Mouse (Mus musculus) thymus, adult 18-20 months (tissue): Measurements from ENCODE around the gene Ern1.
"Not testable (repeated sequence)": the region's sequence is repeated elsewhere in the genome, so short reads cannot be mapped to it uniquely, and the experiment has no call there.

Experiments
- DNase-seq, 2 experiments: peaks; one replicate each; pipeline ENCODE4 v3.0.0; 2022; ENCODE audit warnings: mixed read lengths in 2 of 2

The Ern1 gene

DNA sequence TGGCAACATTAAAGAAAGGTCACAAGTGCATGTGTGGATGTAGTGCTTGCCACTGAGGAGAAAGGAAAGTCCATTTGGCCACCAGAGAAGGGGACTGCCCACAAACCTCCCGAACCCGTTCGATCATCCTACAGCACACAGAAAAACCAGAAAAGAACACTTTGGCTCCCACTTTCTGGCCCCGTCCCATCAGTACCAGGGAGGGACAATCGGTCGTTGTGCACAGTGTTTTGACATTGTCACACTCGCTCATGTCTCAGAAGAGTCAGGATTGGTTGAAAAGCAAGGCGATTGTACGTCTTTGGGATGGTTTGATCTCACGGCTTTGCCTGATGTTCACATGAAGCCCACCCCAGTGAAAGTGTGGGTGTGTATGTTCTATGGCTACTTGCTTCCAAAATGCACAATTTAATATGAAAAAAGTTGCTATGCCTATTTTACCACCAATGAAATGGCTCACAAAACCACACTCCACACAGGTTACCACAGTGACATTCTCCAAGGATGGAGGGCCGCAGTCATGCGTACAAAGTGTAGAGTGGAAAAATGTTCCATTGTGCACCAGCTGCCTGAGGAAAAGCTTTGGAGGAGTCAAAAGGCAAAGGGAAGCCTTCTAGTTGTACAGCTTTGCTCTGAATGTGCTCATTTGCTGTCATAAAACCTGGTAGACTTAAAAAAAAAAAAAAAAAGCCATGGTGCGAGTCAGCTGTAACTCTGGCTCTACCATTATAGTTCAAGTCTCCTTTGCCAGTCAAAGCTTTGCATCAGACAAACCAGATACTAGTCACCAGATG, 15.2 kb upstream of the Ern1 start:
- no peak for DNase-seq

GRCm38 (mm10) chr11:106502159-106502505, 14.5 kb upstream of the Ern1 start:
- DNase-seq, result no peak

DNA sequence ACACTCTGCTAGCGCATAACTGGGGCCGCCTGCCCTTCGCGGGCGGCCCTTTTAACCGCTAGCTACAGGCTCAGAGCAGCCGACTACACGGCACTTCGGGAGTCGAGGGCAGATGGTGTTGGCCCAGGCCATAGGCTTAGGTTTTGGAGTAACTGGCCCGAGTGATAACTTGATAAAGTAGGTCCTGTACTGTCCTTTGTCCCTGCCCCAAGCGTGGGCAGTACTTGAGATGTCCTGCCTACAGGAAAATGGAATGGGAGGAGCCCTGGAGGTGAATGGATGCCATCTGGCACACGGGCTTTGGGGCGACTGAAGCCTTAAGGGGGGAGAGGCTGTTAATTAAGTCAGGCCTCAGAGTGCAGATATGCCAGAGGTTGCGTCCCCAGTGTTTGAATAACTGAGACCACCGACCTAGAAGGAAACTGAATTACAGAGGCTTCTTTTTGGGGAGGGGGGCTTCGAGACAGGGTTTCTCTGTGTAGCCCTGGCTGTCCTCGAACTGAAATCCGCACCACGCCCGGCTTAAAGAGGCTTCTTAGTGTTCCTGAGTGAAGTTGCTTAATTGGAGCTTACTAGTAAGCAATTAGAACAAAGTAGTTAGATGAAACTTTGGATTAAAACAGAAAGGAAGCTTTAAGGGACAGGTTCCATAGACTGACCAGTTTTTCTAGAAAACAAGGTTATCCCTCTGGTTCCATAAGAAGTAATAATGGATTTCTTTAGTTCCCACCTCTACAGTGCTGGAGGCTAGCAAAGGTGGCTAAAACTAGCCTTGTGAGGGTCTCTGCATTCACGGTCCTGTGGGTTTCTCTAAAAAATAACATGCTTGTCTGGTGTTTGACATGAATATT, 13.9 kb upstream of the Ern1 start:
- peak; percentile 21 to 24 for DNase-seq

- peak; percentile 85 to 94 for DNase-seq
These were observed 13.0 kb upstream of the Ern1 start for GRCm38 (mm10) chr11:106500393-106501307.

GRCm38 (mm10) chr11:106498739-106499379, 11.2 kb upstream of the Ern1 start:
- DNase-seq, result no peak

- no peak for DNase-seq
These were observed 10.3 kb upstream of the Ern1 start for GRCm38 (mm10) chr11:106497926-106498325.

DNA sequence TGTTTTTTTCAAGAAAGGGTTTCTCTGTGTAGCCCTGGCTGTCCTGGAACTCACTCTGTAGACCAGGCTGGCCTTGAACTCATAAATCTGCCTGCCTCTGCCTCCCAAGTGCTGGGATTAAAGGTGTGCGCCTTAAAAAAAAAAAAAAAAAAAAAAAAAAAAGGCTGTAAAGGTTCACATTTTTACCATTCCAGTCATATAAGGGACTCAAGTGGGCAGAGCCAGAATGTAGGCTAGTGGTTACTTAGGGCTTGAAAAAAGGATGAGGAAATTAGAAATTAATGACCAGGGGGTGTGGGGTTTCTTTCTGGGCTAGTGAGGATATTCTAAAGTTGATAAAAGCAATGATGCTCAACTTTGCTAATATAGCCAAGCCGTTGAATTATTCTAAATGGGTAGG, 9.4 kb upstream of the Ern1 start:
- not testable (repeated sequence) for DNase-seq

DNA sequence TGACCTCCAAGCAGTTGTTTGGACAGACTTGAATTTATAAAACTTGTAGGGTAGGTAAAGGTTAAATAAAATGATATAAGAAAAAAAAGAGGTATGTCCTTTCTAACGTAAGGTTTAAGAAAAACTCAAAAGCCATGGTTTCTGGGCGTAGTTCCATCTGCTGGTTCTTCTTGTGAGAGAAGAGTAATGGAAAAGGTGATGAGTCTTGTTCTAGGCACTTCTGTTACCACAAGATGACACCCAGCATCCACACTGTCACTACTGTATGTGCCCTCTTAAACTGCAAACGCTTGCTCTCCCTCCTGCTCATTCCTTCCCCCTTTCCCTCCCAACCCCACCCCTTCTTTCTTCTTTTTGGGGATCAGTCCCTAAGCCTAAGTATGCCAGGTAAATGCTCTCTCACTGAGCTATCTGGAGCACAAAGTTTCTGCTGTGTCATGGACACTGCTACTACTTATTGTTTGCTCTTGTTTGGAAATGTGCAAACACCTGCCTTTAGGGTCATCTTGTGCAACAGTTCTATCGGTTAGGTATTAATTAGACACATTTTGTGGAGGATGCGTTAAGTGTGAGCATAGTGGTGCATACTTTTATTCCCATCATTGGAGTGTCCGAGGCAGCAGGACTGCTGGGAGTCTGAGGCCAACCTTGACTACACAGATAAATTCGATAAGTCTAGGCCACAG, 5.5 kb upstream of the Ern1 start:
- no peak for DNase-seq

DNA sequence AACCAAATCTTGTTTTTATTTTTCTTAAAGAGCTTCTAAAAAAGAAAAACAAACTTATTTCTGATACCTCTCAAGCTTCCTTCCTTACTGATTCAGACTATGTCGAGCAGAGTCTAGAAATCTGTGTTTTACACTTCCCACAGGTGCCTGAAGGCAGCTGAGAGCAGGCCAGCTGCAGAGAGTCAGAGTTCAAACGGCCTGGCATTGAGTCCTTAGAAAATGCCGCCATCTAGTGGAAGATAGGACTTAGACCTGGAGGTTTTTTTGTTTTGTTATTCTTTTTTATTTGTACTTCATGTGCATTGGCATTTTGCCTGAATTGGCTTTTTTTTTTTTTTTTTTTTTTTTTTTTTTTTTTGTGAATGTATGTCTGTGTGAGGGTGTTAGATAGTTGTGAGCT, 3.7 kb upstream of the Ern1 start:
- DNase-seq, result peak; percentile 36 to 57

DNA sequence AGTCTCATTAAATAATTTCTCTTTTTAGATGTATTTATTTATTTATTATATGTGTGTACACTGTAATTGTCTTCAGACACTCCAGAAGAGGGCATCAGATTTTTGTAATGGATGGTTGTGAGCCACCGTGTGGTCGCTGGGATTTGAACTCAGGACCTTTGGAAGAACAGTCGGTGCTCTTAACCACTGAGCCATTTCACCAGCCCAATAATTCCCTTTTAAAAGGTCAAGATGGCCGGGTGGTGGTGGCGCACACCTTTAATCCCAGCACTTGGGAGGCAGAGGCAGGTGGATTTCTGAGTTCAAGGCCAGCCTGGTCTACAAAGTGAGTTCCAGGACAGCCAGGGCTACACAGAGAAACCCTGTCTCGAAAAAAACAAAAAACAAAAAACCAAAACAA, 2.9 kb upstream of the Ern1 start:
- DNase-seq, result not testable (repeated sequence)

DNA sequence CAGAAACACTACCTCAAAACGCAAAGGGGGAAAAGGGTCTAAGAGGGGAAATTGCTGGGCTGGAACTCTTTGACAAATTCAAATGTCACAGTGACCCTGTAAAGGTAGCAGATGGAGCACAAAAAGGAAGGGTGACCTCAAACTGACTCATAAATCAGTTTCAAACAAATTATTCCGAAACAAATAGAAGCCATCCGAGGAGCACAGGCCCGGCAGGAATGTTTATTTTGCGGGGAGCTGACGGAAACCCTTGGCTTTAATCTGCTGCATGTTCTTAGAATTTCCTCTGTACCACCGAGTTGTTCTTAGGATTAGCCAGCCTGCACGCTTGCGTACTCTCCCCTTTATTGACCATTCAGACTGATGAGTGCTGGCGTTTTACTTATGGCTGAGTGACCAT, 2.4 kb upstream of the Ern1 start:
- DNase-seq, result no peak

DNA sequence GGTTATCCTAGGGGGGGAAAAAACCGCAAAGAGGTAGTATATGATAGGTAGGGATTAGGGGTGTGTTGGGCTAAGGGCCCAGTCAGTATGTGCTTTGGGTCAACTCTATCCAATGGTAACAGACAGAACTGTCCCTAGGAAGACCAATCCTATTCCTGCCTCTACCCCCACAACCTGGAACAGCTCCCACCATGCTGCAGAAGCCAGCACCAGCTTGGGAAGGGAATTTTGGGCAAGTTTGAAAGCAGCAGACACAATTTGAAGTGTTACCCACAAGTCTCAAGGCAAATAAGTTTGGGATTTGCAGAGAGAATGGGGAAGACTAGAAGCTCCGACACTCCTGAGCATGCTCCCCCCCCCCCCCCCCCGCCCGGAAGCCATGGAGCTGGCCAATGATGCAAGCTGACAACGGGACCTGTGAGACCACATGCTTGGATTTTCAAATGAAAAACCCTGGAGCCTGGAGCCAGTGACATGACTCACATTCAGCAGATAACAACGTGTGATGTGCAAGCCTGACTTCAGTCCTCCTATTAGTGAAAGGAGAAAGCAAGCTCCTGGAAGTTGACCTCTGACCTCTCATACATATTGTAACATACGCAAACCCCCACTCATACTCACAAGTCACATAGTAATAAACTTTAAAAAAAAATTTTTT, 1.5 kb upstream of the Ern1 start:
- DNase-seq, result no peak

- DNase-seq, result no peak
These were observed 492 bp upstream of the Ern1 start for GRCm38 (mm10) chr11:106488126-106488561.

DNA sequence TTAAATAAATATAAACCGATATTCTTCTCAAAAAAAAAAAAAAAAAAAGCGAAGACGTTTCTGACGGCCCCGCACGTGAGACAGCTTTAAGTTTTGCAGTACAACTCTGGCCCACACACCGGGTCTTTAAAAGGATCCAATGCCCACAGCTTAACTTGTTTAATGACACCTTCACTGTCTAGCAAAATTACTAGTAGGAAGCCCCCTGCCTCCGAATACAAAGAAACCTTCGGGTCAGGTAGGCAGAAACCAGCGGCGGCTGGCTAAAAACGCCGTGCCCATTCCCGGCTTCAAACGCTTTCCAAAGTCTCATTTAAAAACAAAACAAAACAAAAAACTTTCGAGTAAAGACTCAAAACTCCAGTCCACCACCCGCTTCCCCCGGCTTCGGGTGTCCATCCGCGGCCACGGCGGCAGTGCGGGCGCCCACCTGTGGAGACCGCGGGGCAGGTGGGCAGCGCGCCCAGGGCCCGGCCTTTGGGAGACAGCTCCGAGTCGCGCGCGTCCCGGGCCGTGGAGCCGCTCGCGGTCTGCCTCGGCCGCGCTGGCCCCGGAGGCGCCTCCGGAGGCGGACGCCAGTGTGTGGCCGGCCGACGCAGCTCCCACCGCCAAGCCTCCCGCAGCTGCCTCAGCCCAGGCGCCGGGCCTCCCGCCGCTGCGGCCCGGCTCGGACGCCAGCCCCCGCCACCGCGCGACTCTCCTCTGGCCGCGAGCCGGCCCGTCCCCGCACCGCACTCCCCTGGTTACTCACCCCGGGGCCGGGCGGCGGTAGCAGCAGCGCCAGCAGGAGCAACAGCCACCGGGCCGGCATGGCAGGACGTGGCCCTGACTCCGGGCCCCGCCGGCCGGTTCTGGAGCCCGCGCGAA, 553 bp downstream of the Ern1 start:
- DNase-seq, result no peak

DNA sequence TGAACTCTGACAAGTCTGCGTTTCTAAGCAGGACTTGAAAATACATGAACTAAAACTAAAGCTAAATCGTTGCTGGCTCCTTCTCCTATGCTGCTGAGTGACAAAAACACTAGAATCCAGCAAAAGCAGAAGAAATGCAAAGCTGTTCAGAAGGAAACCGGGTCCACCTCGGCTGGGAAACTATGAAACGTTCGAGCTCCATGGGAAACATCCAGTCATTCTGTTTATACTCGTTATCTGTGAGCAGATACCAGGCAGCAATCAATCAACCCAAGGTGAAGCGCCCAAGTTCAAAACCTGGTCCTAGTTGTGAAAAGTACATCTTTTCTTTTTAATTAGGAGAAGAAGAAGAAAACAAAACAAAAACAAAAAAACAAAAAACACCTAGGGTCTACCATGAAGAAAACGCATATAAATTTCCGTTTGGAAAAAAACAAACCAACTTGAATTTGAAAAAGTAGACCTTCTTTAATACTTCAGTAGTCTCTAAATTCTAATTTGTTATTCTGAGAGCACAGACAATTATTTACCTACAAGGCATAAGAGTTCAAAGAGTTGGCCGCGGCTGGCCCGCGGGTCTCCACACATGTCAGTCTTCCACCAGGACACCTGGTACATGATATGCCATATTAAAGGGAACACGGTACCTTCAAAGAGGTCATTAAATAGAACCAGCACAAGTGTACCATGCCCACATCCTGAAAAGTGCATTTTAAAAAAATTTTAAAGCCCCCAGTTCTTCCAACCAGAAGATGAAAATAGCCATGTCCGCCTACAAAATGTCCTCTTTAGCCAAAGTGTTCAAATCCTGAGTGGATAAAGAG, 1.4 kb downstream of the Ern1 start:
- DNase-seq, result no peak

DNA sequence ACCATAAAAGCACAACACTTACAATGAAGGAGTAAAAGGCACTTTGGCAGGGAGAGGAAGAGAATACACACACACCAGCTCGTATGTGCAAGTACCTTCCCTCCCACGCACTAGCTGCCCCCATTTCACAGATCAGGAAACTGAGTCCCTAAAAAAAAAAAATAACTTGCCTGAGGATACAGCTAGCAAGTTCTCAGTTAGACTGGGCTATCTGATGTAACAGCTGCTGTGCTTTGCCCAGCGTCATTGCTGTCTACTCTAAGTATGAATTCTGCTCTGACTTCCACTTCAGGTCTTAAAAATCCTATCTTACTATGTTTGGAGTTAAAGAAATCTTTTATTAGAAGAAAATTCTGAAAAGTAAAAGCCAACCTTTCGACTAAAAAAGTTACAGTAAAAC, 2.0 kb downstream of the Ern1 start:
- DNase-seq, result no peak

GRCm38 (mm10) chr11:106484875-106485274, 2.8 kb downstream of the Ern1 start:
- DNase-seq, result no peak

- no peak for DNase-seq
These were observed 4.8 kb downstream of the Ern1 start for GRCm38 (mm10) chr11:106482867-106483266.

DNA sequence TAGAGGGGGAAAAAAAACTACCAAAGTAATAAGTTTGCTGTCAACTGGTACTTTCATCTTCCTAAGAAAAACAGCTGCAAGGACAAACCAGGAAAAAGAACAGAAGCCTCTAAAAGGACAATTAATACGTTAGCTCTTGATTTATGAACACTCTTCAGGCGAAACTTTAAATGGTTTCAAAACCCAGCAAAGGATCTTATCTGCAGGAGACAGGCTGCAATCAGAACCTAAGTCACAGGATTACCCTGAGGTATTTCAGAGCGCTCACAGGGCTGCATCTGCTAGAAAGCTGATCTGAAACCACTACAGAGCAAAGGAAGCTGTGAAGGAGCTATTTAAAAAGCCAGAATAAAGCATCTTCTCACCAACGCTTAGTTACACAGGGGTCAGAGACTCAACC, 6.0 kb downstream of the Ern1 start:
- no peak for DNase-seq

DNA sequence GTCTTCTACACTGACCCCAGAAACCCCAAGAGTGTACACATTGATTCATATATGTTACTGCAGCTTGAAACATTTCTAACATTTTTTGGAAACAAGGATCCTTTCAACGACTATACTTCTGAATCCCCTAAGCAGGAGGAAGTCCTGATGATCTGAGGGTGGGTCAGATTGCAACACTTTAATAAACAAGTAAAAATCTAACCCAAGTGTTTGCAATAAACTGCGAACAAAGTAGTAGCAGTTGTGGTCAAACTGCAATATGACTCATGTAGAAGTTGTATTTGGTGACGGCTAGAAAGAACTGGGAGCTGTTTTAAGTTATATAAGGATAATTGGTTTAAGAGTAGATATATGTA, 7.1 kb downstream of the Ern1 start:
- no peak for DNase-seq
